Mouse (Mus musculus): ENCODE results near the gene Pgp. TPM values are rescaled to one million over a fixed set of nuclear protein-coding genes. Genes with fewer than 3 reads are reported as not detected.

The Pgp gene
- polyA plus RNA-seq, 1 experiment: not detected

GRCm38 (mm10) chr17:24470701-24471527 lies 722 bp downstream of the Pgp start:
- Histone ChIP-seq H3K4me3 (ENCODE audit: insufficient read depth, low read depth, low read length) (peak overlapping the region; percentile 76), H3K27ac (ENCODE audit: insufficient read depth, low read depth, low read length) (peak overlapping the region; percentile 43), H3K4me1 (ENCODE audit: control insufficient read depth, insufficient read depth, low read length) (peaks cover 35% of the 10 kb centered on the region)
- TF ChIP-seq CTCF (IDR thresholded peaks at IDR 0.05; ENCODE audit: insufficient read depth, low read depth, low read length): no peak
- TF ChIP-seq POLR2A (IDR thresholded peaks at IDR 0.05; ENCODE audit: insufficient read depth, low read depth, low read length): no peak
- under 1% methylated on average over 68 of the region's 68 CpGs for WGBS

- H3K27ac ChIP-seq (ENCODE audit: insufficient read depth, low read depth, low read length): peak overlapping the region; percentile 39
- H3K4me3 ChIP-seq (ENCODE audit: insufficient read depth, low read depth, low read length): peak overlapping the region; percentile 19
Observed at GRCm38 (mm10) chr17:24472512-24472911, 2.3 kb downstream of the Pgp start.

DNA sequence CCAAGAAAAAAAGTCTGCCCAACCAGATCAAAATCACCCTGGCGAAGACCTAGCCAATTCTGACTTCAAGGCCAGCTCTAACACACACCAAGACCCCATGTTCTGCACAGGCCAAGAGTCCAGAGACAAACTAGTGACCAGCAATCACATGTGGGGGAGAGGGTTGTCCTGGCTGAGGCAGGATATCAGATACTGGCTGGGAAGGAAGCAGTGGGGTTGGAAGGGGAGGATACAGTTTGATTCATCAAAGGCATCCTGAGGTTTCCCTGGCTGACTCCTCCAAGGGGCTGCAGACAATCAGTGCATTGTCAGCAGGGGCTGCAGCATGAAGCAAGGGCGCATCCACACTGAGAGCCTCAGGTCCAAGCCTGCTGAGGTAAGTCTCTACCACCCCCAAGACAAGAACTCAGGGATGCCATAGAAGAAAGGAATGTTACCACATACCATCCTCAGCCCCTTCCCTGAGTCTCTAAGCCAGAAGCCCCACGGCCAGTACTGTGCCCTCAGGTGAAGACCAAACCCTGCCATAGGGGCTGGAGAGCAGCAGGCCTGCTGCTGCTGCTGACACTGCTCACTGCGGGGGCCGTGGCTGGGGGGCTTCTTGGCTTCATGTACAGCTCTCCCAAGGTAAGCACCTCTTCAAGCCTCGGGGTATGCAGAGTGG lies 3.6 kb downstream of the Pgp start, which contains the start of gene Bricd5:
Bricd5 (plus strand) TSS at position 273 of the 664 bp plus-strand sequence.
- WGBS: 77% methylated on average over 6 of the region's 6 CpGs
- H3K4me1 ChIP-seq (ENCODE audit: control insufficient read depth, insufficient read depth, low read length): peaks cover 44% of the 10 kb centered on the region
- H3K4me3 ChIP-seq (ENCODE audit: insufficient read depth, low read depth, low read length): peak within 1 kb of the TSS; percentile 19; the same call in 1 of the 2 replicates
- no peak for TF ChIP-seq POLR2A (IDR thresholded peaks at IDR 0.05; ENCODE audit: insufficient read depth, low read depth, low read length)
- no peak for TF ChIP-seq CTCF (IDR thresholded peaks at IDR 0.05; ENCODE audit: insufficient read depth, low read depth, low read length)
- peak within 1 kb of the TSS; percentile 75 for H3K27ac ChIP-seq (ENCODE audit: insufficient read depth, low read depth, low read length)

More at GRCm38 (mm10) chr17:24472512-24472911, 2.3 kb downstream of the Pgp start:
- WGBS: 55% methylated on average over 4 of the region's 4 CpGs
- TF ChIP-seq POLR2A (IDR thresholded peaks at IDR 0.05; ENCODE audit: insufficient read depth, low read depth, low read length) (0 out of 2 replicates have a peak, but pooled peaks have one; percentile 29), CTCF (IDR thresholded peaks at IDR 0.05; ENCODE audit: insufficient read depth, low read depth, low read length) (no peak)
- H3K4me1 ChIP-seq (ENCODE audit: control insufficient read depth, insufficient read depth, low read length): peaks cover 36% of the 10 kb centered on the region

GRCm38 (mm10) chr17:24474557-24474956 lies 4.4 kb downstream of the Pgp start:
- whole genome bisulfite sequencing: 39% methylated on average over 5 of the region's 5 CpGs
- H3K27ac ChIP-seq (ENCODE audit: insufficient read depth, low read depth, low read length): peak overlapping the region; percentile 75; the same call in 1 of the 2 replicates

GRCm38 (mm10) chr17:24475586-24475985 lies 5.4 kb downstream of the Pgp start:
- WGBS: 87% methylated on average over 6 of the region's 6 CpGs
- no peak for TF ChIP-seq CTCF (IDR thresholded peaks at IDR 0.05; ENCODE audit: insufficient read depth, low read depth, low read length)
- no peak for TF ChIP-seq POLR2A (IDR thresholded peaks at IDR 0.05; ENCODE audit: insufficient read depth, low read depth, low read length)
- H3K27ac ChIP-seq (ENCODE audit: insufficient read depth, low read depth, low read length): peak overlapping the region; percentile 27; the same call in 1 of the 2 replicates

More at GRCm38 (mm10) chr17:24474557-24474956, 4.4 kb downstream of the Pgp start:
- Histone ChIP-seq H3K4me1 (ENCODE audit: control insufficient read depth, insufficient read depth, low read length) (peaks cover 44% of the 10 kb centered on the region), H3K4me3 (ENCODE audit: insufficient read depth, low read depth, low read length) (no peak overlapping the region)
- TF ChIP-seq CTCF (IDR thresholded peaks at IDR 0.05; ENCODE audit: insufficient read depth, low read depth, low read length) (no peak), POLR2A (IDR thresholded peaks at IDR 0.05; ENCODE audit: insufficient read depth, low read depth, low read length) (no peak)

DNA sequence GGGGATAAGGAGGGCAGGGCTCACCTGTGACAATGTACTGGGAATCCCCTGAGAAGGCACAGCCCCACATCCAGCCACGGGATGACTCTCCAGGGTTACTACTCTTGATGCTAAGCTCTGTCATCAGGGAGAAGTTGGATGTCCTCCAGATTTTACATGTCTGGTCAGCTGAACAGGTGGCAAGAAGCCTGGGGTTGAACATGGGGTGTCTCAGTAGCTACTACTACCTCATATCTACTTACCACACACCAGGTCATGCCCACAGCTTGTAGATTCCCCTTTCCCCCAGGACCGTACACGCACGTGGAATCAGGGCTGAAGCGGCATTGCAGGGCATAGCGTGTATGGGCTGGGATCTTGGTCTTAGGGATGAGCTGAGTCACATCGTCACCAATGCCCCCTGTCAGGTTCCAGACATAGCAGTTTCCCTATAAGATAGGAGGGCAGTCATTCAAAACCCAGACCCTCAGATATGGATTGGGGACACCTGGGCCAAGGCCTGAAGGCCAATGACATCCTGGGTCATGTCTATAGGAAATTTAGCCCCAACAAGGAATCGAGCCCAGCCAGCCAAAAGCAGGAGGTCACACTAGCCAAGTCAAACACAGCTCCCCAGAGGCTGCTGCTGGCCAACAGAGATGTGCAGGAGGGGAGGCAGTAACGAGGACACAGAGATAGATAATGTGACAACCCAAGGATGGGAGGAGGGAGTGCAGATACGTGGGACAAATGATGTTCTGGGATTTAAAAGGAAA lies 6.0 kb downstream of the Pgp start:
- no peak overlapping the region for H3K27ac ChIP-seq (ENCODE audit: insufficient read depth, low read depth, low read length)
- TF ChIP-seq POLR2A (IDR thresholded peaks at IDR 0.05; ENCODE audit: insufficient read depth, low read depth, low read length) (no peak), CTCF (IDR thresholded peaks at IDR 0.05; ENCODE audit: insufficient read depth, low read depth, low read length) (no peak)
- peaks cover 39% of the 10 kb centered on the region for H3K4me1 ChIP-seq (ENCODE audit: control insufficient read depth, insufficient read depth, low read length)
- H3K4me3 ChIP-seq (ENCODE audit: insufficient read depth, low read depth, low read length): no peak overlapping the region
- WGBS: 85% methylated on average over 10 of the region's 10 CpGs

More at GRCm38 (mm10) chr17:24475586-24475985, 5.4 kb downstream of the Pgp start:
- H3K4me3 ChIP-seq (ENCODE audit: insufficient read depth, low read depth, low read length): no peak overlapping the region
- peaks cover 44% of the 10 kb centered on the region for H3K4me1 ChIP-seq (ENCODE audit: control insufficient read depth, insufficient read depth, low read length)

DNA sequence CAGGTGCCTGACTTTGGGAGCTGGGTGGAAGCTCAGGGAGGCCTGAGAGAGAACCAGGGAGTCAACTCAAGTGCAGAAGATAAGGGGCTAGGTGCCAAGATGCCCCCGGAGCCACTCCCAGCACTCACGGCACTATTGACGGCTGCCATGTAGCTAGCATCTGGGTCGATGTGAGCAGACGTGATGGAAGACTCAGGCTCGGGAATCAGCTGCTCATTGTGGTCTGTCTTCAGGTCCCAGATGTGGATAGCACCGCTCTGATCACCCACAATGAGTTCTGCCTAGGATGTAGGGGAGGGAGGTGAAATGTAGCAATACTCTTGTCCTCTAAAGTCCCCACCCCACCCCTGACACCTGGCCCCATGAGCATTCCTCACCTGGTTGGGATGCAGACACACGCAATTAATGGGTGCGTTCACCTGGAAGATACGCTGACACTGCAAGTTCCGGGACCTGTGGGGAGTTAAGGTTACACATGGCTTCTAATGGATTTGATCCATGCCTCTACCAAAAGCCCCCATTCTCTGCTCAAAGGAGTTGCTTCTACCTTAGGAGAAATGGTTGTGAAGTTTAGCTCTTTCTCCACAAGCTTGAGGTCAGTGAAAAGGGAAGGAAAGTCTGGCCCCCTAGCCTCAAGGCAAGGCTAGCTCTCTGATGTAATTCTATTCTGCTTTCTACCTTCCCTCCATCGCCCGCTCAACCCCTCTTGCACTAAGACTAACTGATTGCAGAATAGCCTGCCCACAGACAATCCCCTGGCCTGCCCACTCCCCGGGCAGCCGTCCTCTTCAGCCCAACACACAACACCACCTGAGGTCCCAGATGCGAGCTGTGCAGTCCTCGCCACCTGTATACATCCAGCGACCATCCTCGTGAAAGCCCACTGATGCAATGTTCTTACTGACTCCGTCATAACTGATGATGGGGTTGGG lies 7.1 kb downstream of the Pgp start:
- Histone ChIP-seq H3K27ac (ENCODE audit: insufficient read depth, low read depth, low read length) (no peak overlapping the region), H3K4me3 (ENCODE audit: insufficient read depth, low read depth, low read length) (no peak overlapping the region), H3K4me1 (ENCODE audit: control insufficient read depth, insufficient read depth, low read length) (peaks cover 32% of the 10 kb centered on the region)
- TF ChIP-seq POLR2A (IDR thresholded peaks at IDR 0.05; ENCODE audit: insufficient read depth, low read depth, low read length): no peak
- no peak for TF ChIP-seq CTCF (IDR thresholded peaks at IDR 0.05; ENCODE audit: insufficient read depth, low read depth, low read length)
- WGBS: 88% methylated on average over 20 of the region's 20 CpGs

Measured in olfactory bulb, adult 2 months (tissue).